Mouse (Mus musculus) forebrain, embryonic 12.5 days (tissue): ENCODE data around the gene Pcdh8. TPM values are rescaled to one million over a fixed set of nuclear protein-coding genes. Genes with fewer than 3 reads are reported as not detected.
A peak's percentile ranks its signal among the peaks of the same experiment; 100 is the strongest.

Source experiments
- ATAC-seq: fragments of 200-750 bp; cut with Nextera tagmentation; 2 replicates; pipeline ENCODE4 v1.8.0; 2017; ENCODE audit warnings: moderate TSS enrichment; ENCODE audit not compliant: low FRiP score
- H3K27ac ChIP-seq: fragments of 300-500 bp; sonication (generic); 2 replicates; pipeline ENCODE4 v1.5.1; 2016; ENCODE audit warnings: mild to moderate bottlenecking
- H3K27me3 ChIP-seq: fragments of 300-500 bp; sonication (generic); 2 replicates; pipeline ENCODE4 v1.6.1; 2016; ENCODE audit warnings: mild to moderate bottlenecking
- H3K36me3 ChIP-seq: fragments of 300-500 bp; sonication (generic); replicated peaks from 2 replicates; pipeline ENCODE4 v1.6.1; 2016; ENCODE audit warnings: mild to moderate bottlenecking
- H3K4me1 ChIP-seq: fragments of 300-500 bp; sonication (generic); 2 replicates; pipeline ENCODE4 v1.6.1; 2016
- H3K4me2 ChIP-seq: fragments of 300-500 bp; sonication (generic); 2 replicates; pipeline ENCODE4 v1.6.1; 2016; ENCODE audit warnings: mild to moderate bottlenecking, moderate library complexity
- H3K4me3 ChIP-seq: fragments of 300-500 bp; sonication (generic); replicated peaks from 2 replicates; pipeline ENCODE4 v1.5.1; 2016; ENCODE audit warnings: mild to moderate bottlenecking
- H3K9ac ChIP-seq: fragments of 300-500 bp; sonication (generic); 2 replicates; pipeline ENCODE4 v1.6.1; 2016; ENCODE audit warnings: mild to moderate bottlenecking
- H3K9me3 ChIP-seq: fragments of 300-500 bp; sonication (generic); 2 replicates; pipeline ENCODE4 v1.6.1; 2016
- WGBS: fragments of 180-500 bp; shearing (Covaris S2); methylation state at CpG from one replicate; pipeline ENCODE4 v1.1.7; 2016; 5-methylcytosine and 5-hydroxymethylcytosine counted together
- polyA plus RNA-seq: library from polyadenylated mRNA; unstranded; fragments of >200 nt; fragmentation: Nextera tagmentation; extraction: Ambion mirVana; gene quantifications from 2 replicates; pipeline ENCODE4 v1.2.1, GENCODE M21; 2016

The Pcdh8 gene
- polyA plus RNA-seq, result 26.5 and 26.7 TPM in 2 replicates

GRCm38 (mm10) chr14:79771094-79771535 lies at the start of gene Pcdh8:
Gene Pcdh8, minus strand, starts transcription at chr14:79771312.
- ATAC-seq, result peak; percentile 92
- Histone ChIP-seq H3K9me3 (no peaks in the 10 kb centered on the region), H3K36me3 (no peaks in the 10 kb centered on the region), H3K9ac (peak within 1 kb of the TSS; percentile 63), H3K27me3 (peaks cover 71% of the 10 kb centered on the region), H3K4me3 (peak within 1 kb of the TSS; percentile 54), H3K27ac (peak within 1 kb of the TSS; percentile 75), H3K4me1 (peaks cover 74% of the 10 kb centered on the region), H3K4me2 (peak within 1 kb of the TSS; percentile 85)
- WGBS, result under 1% methylated on average over 30 of the region's 30 CpGs

GRCm38 (mm10) chr14:79814709-79815108 lies 43.6 kb upstream of the Pcdh8 start:
- WGBS, result 58% methylated on average over 8 of the region's 8 CpGs

GRCm38 (mm10) chr14:79814084-79814483 lies 43.0 kb upstream of the Pcdh8 start:
- Histone ChIP-seq H3K9me3 (no peaks in the 10 kb centered on the region), H3K36me3 (no peaks in the 10 kb centered on the region), H3K4me3 (no peak overlapping the region), H3K27ac (no peak overlapping the region), H3K9ac (no peak overlapping the region), H3K4me1 (peaks cover 8% of the 10 kb centered on the region; the same call in 1 of the 2 replicates), H3K4me2 (no peak overlapping the region), H3K27me3 (peaks cover 11% of the 10 kb centered on the region; the same call in 1 of the 2 replicates)
- ATAC-seq, result no peak
- WGBS, result 41% methylated on average over 1 of the region's 1 CpGs

More at GRCm38 (mm10) chr14:79814709-79815108, 43.6 kb upstream of the Pcdh8 start:
- Histone ChIP-seq H3K4me1 (peaks cover 8% of the 10 kb centered on the region; the same call in 1 of the 2 replicates), H3K9ac (no peak overlapping the region), H3K27ac (no peak overlapping the region), H3K4me2 (no peak overlapping the region), H3K4me3 (no peak overlapping the region), H3K27me3 (peaks cover 11% of the 10 kb centered on the region; the same call in 1 of the 2 replicates), H3K9me3 (no peaks in the 10 kb centered on the region), H3K36me3 (no peaks in the 10 kb centered on the region)
- no peak for ATAC-seq

GRCm38 (mm10) chr14:79793179-79793578 lies 22.1 kb upstream of the Pcdh8 start:
- Histone ChIP-seq H3K4me2 (no peak overlapping the region), H3K4me1 (peaks cover 4% of the 10 kb centered on the region), H3K9me3 (0 out of 2 replicates have a peak, but pooled peaks cover 5% of the 10 kb centered on the region), H3K4me3 (no peak overlapping the region), H3K27me3 (no peaks in the 10 kb centered on the region), H3K27ac (no peak overlapping the region), H3K36me3 (no peaks in the 10 kb centered on the region), H3K9ac (no peak overlapping the region)
- ATAC-seq, result no peak
- WGBS, result 83% methylated on average over 8 of the region's 8 CpGs

- Histone ChIP-seq H3K4me3 (no peak overlapping the region), H3K27me3 (peaks cover 3% of the 10 kb centered on the region; the same call in 1 of the 2 replicates), H3K36me3 (no peaks in the 10 kb centered on the region), H3K27ac (no peak overlapping the region), H3K4me1 (peaks cover 4% of the 10 kb centered on the region), H3K9me3 (no peaks in the 10 kb centered on the region), H3K4me2 (no peak overlapping the region), H3K9ac (no peak overlapping the region)
- ATAC-seq, result no peak
- 33% methylated on average over 4 of the region's 4 CpGs for WGBS
Measured at GRCm38 (mm10) chr14:79789535-79789934, 18.4 kb upstream of the Pcdh8 start.

GRCm38 (mm10) chr14:79788656-79789204 lies 17.6 kb upstream of the Pcdh8 start:
- H3K27me3 ChIP-seq, result peaks cover 3% of the 10 kb centered on the region; the same call in 1 of the 2 replicates
- ATAC-seq, result no peak

GRCm38 (mm10) chr14:79787918-79788317 lies 16.8 kb upstream of the Pcdh8 start:
- no peak overlapping the region for H3K4me3 ChIP-seq
- no peak overlapping the region for H3K9ac ChIP-seq
- peaks cover 3% of the 10 kb centered on the region; the same call in 1 of the 2 replicates for H3K27me3 ChIP-seq
- H3K27ac ChIP-seq, result no peak overlapping the region
- H3K36me3 ChIP-seq, result no peaks in the 10 kb centered on the region
- ATAC-seq, result no peak
- 89% methylated on average over 6 of the region's 6 CpGs for WGBS
- no peak overlapping the region for H3K4me2 ChIP-seq
- H3K4me1 ChIP-seq, result peaks cover 4% of the 10 kb centered on the region
- no peaks in the 10 kb centered on the region for H3K9me3 ChIP-seq

More at GRCm38 (mm10) chr14:79788656-79789204, 17.6 kb upstream of the Pcdh8 start:
- Histone ChIP-seq H3K9me3 (no peaks in the 10 kb centered on the region), H3K9ac (no peak overlapping the region), H3K27ac (no peak overlapping the region), H3K4me2 (no peak overlapping the region), H3K4me1 (peaks cover 4% of the 10 kb centered on the region), H3K36me3 (no peaks in the 10 kb centered on the region), H3K4me3 (no peak overlapping the region)
- WGBS, result 79% methylated on average over 2 of the region's 2 CpGs

- Histone ChIP-seq H3K36me3 (no peaks in the 10 kb centered on the region), H3K4me3 (no peak overlapping the region), H3K27ac (no peak overlapping the region), H3K4me2 (no peak overlapping the region), H3K9ac (no peak overlapping the region), H3K4me1 (peaks cover 5% of the 10 kb centered on the region), H3K9me3 (no peaks in the 10 kb centered on the region), H3K27me3 (peaks cover 14% of the 10 kb centered on the region)
- ATAC-seq, result no peak
- 59% methylated on average over 4 of the region's 4 CpGs for WGBS
Measured at GRCm38 (mm10) chr14:79785400-79785799, 14.3 kb upstream of the Pcdh8 start.

- Histone ChIP-seq H3K4me2 (no peak overlapping the region), H3K9me3 (no peaks in the 10 kb centered on the region), H3K27me3 (peaks cover 21% of the 10 kb centered on the region), H3K36me3 (no peaks in the 10 kb centered on the region), H3K9ac (no peak overlapping the region), H3K27ac (no peak overlapping the region), H3K4me1 (peaks cover 11% of the 10 kb centered on the region; the same call in 1 of the 2 replicates), H3K4me3 (no peak overlapping the region)
- WGBS, result 93% methylated on average over 1 of the region's 1 CpGs
- no peak for ATAC-seq
Measured at GRCm38 (mm10) chr14:79780889-79781288, 9.8 kb upstream of the Pcdh8 start.

- H3K27ac ChIP-seq, result no peak overlapping the region
- peaks cover 26% of the 10 kb centered on the region for H3K27me3 ChIP-seq
- H3K4me3 ChIP-seq, result no peak overlapping the region
- H3K9ac ChIP-seq, result no peak overlapping the region
- peaks cover 11% of the 10 kb centered on the region; the same call in 1 of the 2 replicates for H3K4me1 ChIP-seq
- H3K36me3 ChIP-seq, result no peaks in the 10 kb centered on the region
- no peak overlapping the region for H3K4me2 ChIP-seq
- 51% methylated on average over 6 of the region's 6 CpGs for WGBS
- no peak for ATAC-seq
- no peaks in the 10 kb centered on the region for H3K9me3 ChIP-seq
Measured at GRCm38 (mm10) chr14:79780332-79780731, 9.2 kb upstream of the Pcdh8 start.

- Histone ChIP-seq H3K27me3 (peaks cover 30% of the 10 kb centered on the region), H3K4me3 (no peak overlapping the region), H3K9ac (no peak overlapping the region), H3K27ac (no peak overlapping the region), H3K4me1 (peaks cover 15% of the 10 kb centered on the region; the same call in 1 of the 2 replicates), H3K9me3 (no peaks in the 10 kb centered on the region), H3K36me3 (no peaks in the 10 kb centered on the region), H3K4me2 (no peak overlapping the region)
- 73% methylated on average over 4 of the region's 4 CpGs for WGBS
- no peak for ATAC-seq
Measured at GRCm38 (mm10) chr14:79779841-79780240, 8.7 kb upstream of the Pcdh8 start.

GRCm38 (mm10) chr14:79773425-79774391 lies 2.6 kb upstream of the Pcdh8 start:
- Histone ChIP-seq H3K27me3 (peaks cover 57% of the 10 kb centered on the region), H3K4me3 (peak overlapping the region; percentile 46), H3K4me2 (peak overlapping the region; percentile 80), H3K36me3 (no peaks in the 10 kb centered on the region), H3K4me1 (peaks cover 56% of the 10 kb centered on the region), H3K27ac (peak overlapping the region; percentile 83), H3K9me3 (no peaks in the 10 kb centered on the region), H3K9ac (peak overlapping the region; percentile 63)
- under 1% methylated on average over 44 of the region's 44 CpGs for WGBS
- peak; percentile 54 for ATAC-seq
